Mouse (Mus musculus): Measurements from ENCODE around the gene Gm11444.

The Gm11444 gene

GRCm38 (mm10) chr11:85857997-85858698 is 8.0 kb upstream of the Gm11444 start:
- no peak for ATAC-seq (ENCODE audit: low TSS enrichment)

DNA sequence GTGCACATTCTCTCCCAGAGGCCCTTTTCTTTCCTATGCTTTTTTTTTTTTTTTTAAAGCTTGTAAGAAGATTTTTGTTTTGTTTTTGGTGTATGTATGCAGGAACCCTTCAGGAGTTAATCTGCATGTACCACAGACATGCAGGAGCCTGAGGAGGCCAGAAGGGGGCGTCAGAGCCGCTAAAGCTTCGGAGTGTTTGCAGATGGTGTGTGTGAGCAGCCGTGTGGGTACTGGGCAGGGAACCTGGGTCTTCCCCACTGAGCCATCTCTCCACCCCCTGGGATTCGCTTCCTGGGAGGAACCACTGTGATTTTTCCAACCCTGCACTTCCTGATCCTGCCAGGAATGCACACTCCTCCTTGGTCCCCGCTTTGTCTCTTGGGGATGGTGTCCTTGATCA is 625 bp upstream of the Gm11444 start:
- no peak for ATAC-seq (ENCODE audit: low TSS enrichment)

- peak; percentile 76 for ATAC-seq (ENCODE audit: low TSS enrichment)
Observed at GRCm38 (mm10) chr11:85849037-85849436, 1.1 kb downstream of the Gm11444 start.

DNA sequence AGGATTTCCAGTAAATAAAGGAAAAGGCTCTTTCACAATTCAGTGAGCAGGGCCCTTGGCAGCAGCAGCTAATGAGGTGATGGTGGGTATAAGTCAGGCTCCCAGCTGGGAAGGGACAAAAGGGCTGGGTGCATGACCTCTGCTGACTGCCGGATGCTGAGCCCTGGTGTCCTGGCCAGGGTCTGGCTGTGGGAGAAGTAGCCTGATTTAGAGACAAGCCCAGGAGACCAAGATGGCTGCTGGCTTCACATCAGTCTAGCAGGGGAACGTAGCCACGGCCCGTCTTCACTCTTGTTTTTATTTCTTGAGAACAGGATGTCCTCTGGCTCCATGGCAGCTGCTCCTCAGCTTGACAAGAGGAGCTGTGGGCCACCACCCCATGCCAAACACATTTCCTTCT is 3.6 kb downstream of the Gm11444 start:
- ATAC-seq (ENCODE audit: low TSS enrichment), result no peak

DNA sequence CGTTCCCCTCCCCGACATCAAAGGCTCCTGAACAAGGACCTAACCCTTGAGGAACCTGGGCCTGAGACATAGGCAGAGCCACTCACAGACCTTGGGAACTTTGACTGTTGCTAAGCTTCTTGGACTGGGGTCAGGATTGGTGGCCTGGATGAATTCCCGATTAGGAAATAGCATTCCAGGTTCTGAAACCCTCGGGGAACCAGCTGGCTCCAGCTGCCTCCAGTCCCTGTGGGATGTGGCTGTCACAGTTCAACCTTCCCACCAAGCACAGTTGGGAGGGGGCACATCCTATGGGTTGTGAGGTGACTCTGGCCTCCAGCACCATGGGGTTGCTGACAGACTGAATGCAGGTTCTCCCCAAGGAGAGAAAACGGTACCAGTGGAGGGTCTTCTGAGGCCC is 4.2 kb downstream of the Gm11444 start:
- ATAC-seq (ENCODE audit: low TSS enrichment), result no peak

- ATAC-seq (ENCODE audit: low TSS enrichment), result no peak
Observed at GRCm38 (mm10) chr11:85844971-85845370, 5.2 kb downstream of the Gm11444 start.

DNA sequence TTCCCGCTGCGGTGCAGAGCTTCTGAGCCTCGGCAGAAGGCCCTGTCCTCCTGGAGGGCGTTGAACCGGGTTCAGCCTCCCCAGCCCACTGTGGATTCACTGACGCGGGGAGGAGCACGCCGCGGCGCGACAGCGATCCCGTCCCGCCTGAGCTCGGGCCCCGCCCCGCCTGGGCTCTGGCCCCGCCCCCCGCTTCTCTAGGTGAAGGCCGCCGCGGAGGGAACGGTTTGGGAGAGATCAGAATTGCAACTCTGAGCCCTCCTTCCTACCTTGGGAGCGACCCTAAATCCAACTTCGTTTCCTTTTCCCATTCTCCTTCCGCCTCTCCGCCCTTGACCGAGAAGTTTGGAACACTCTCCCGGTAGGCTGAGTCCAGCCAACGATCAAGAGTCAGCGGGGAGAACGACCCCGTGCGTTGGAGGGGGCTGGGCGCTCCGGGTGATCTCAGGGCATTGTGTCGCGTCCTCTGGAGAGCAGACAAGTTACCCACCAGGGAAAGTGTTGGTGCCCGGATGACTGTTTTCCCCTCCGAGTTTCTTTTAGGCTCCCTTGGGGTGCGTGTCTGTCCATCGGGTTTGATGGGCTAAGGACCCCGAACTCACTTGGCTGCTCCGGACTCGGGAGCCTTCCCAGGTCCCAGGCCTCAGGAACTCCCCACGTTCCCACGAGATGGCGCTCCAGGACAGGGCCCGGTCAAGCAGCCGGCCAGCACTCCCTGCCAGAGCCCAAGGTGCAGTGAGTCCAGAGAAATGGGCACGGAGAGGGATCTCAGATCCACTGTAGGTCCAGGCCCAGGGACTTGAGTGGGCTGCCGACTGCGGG is 5.8 kb downstream of the Gm11444 start:
- ATAC-seq (ENCODE audit: low TSS enrichment), result peak; percentile 69; the same call in 1 of the 2 replicates

DNA sequence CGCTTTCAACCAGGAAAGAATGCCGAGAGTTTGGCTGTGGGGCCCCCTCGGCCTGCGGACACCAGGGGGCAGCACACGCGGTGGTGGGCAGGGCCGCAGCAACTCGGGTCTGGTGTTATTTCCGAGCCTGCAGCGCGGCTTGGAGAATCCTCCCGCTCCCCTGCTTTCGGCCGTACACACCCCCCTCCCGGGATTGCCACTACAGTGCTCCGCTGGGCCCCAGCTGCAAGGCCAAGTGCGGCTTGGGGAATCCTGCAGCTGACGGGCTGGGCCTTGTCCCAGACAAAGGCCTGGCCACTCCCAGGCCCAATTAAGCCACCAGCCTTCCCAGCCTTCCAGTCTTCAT is 6.8 kb downstream of the Gm11444 start:
- peak; percentile 56; the same call in 1 of the 2 replicates for ATAC-seq (ENCODE audit: low TSS enrichment)

GRCm38 (mm10) chr11:85842596-85843346 is 7.4 kb downstream of the Gm11444 start:
- ATAC-seq (ENCODE audit: low TSS enrichment), result no peak

GRCm38 (mm10) chr11:85841980-85842379 is 8.2 kb downstream of the Gm11444 start:
- no peak for ATAC-seq (ENCODE audit: low TSS enrichment)

DNA sequence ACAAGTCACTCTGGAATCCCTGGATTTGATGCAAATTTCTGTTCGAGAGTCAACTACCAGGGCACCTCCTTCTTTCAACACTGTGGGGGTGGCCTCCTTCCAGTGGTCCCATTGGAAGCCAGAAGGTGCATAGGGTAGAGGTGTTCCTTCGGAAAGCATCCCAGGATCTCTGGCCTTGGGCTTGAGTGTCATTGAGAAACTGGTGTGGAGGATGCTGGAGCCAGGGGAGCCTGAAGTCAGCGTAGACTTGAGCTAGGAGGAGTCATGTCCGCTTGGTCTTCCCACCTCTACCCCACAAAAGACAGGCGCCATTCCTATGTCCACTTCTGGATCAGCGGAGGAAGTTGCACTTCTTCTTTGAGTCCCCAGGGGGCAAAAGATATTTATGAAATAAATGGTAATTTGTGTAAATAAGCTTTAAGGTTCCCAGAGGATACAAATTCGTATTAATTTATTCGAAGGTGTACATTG is 8.9 kb downstream of the Gm11444 start:
- no peak for ATAC-seq (ENCODE audit: low TSS enrichment)

DNA sequence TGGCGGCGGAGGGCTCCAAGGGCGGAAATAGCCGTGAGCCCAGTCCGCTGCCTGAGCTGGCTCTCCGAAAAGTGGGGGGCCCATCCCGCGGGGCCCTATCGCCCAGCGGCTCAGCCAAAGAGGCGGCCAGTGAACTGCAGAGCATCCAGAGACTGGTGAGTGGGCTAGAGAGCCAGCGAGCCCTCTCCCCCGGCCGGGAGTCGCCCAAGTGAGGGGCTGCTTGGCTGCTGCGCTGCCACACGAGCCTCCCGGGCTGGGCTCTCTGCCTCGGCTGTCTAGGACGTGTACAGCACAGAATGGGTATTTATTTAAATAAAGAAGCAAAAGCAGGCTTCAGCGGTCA is 9.4 kb downstream of the Gm11444 start:
- ATAC-seq (ENCODE audit: low TSS enrichment), result no peak

- no peak for ATAC-seq (ENCODE audit: low TSS enrichment)
Observed at GRCm38 (mm10) chr11:85840031-85840802, 9.9 kb downstream of the Gm11444 start.

- ATAC-seq (ENCODE audit: low TSS enrichment), result no peak
Observed at GRCm38 (mm10) chr11:85839258-85840030, 10.7 kb downstream of the Gm11444 start.

- ATAC-seq (ENCODE audit: low TSS enrichment), result no peak
Observed at GRCm38 (mm10) chr11:85838424-85839257, 11.5 kb downstream of the Gm11444 start.

- no peak for ATAC-seq (ENCODE audit: low TSS enrichment)
Observed at GRCm38 (mm10) chr11:85837648-85838423, 12.3 kb downstream of the Gm11444 start.

DNA sequence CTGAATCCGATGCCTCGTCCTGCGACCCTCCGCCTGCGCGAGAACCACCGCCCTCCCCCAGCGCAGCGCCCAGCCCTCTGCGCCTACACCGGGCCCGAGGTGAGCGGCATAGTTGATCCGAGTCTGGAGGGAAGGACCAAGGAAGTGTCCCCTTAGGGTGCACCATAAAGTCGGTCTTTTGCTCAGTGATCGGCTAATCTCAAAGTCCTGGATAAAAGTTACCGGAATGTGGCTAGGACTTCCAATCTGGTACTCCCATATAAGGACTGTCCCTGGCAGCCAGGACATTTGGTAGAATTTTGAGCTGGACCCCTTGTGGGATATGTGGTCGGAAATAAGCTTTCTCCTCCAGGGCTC is 12.9 kb downstream of the Gm11444 start:
- no peak for ATAC-seq (ENCODE audit: low TSS enrichment)

DNA sequence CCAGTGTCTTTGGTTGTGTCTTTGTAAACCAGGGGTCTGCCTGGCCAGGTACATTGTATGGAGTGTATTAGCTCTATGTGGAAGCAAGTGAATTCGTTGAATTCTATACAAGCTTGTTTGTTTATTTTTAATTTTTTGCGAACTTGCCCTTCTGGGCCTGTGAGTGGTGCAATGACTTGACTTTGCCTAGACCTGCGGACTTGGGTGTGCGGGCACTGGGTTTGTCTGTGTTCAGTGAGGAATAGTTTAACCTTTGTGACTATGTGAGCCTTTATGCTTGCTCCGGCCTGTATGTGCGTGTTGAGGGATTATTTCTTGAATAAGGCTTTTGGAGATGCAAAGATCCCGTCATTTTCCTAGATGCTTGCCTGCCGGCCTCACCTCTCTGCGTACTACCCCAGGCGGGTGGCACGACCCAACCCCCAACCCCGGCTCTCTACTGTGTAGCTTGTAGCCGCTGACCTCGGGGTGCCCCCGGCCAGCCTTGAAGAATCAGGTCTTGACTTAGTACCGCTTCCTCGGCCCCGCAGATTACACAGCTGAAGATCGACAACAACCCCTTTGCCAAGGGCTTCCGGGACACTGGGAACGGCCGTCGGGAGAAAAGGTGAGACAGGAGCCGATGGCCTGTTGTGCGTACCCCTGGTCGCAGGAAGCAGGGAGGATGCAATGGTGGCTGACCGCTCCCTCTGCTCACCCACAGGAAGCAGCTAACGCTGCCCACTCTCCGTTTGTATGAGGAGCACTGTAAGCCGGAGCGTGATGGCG is 13.4 kb downstream of the Gm11444 start:
- ATAC-seq (ENCODE audit: low TSS enrichment), result no peak
